Mouse (Mus musculus) embryo, embryonic 11 days (tissue): ENCODE data around the gene Rcan3.

Source experiments
- DNase-seq: peaks from one replicate; pipeline ENCODE4 v3.0.0-alpha.2; 2015

Gene Rcan3

GRCm38 (mm10) chr4:135411633-135412032 lies 22.0 kb downstream of the Rcan3 start:
- DNase-seq = peak; percentile 76

GRCm38 (mm10) chr4:135406180-135406579 lies 27.5 kb downstream of the Rcan3 start:
- no peak for DNase-seq

GRCm38 (mm10) chr4:135404916-135405315 lies 28.7 kb downstream of the Rcan3 start:
- no peak for DNase-seq

- no peak for DNase-seq
Observed at GRCm38 (mm10) chr4:135404048-135404447, 29.6 kb downstream of the Rcan3 start.

- no peak for DNase-seq
Observed at GRCm38 (mm10) chr4:135401881-135402280, 31.8 kb downstream of the Rcan3 start.

- DNase-seq = peak; percentile 34
Observed at GRCm38 (mm10) chr4:135397991-135398390, 35.7 kb downstream of the Rcan3 start, which contains the start of gene Ncmap. TSS of gene Ncmap (minus strand) at chr4:135398227.

GRCm38 (mm10) chr4:135397551-135397950 lies 36.1 kb downstream of the Rcan3 start:
- peak; percentile 23 for DNase-seq

GRCm38 (mm10) chr4:135396303-135396702 lies 37.4 kb downstream of the Rcan3 start:
- no peak for DNase-seq

- DNase-seq = no peak
Observed at GRCm38 (mm10) chr4:135395375-135395774, 38.3 kb downstream of the Rcan3 start.

GRCm38 (mm10) chr4:135394666-135395065 lies 39.0 kb downstream of the Rcan3 start:
- DNase-seq = no peak

- no peak for DNase-seq
Observed at GRCm38 (mm10) chr4:135393381-135393780, 40.3 kb downstream of the Rcan3 start.

GRCm38 (mm10) chr4:135392801-135393200 lies 40.9 kb downstream of the Rcan3 start:
- DNase-seq = no peak

- DNase-seq = no peak
Observed at GRCm38 (mm10) chr4:135391014-135391413, 42.6 kb downstream of the Rcan3 start.

- no peak for DNase-seq
Observed at GRCm38 (mm10) chr4:135385614-135386013, 48.0 kb downstream of the Rcan3 start.

- peak; percentile 85 for DNase-seq
Observed at GRCm38 (mm10) chr4:135382316-135382715, 51.3 kb downstream of the Rcan3 start.

- peak; percentile 16 for DNase-seq
Observed at GRCm38 (mm10) chr4:135381355-135381754, 52.3 kb downstream of the Rcan3 start.

GRCm38 (mm10) chr4:135377241-135377640 lies 56.4 kb downstream of the Rcan3 start:
- no peak for DNase-seq

- DNase-seq = no peak
Observed at GRCm38 (mm10) chr4:135375444-135375843, 58.2 kb downstream of the Rcan3 start.

GRCm38 (mm10) chr4:135373299-135373698 lies 60.4 kb downstream of the Rcan3 start:
- no peak for DNase-seq

- no peak for DNase-seq
Observed at GRCm38 (mm10) chr4:135370372-135370771, 63.3 kb downstream of the Rcan3 start.

GRCm38 (mm10) chr4:135362828-135363227 lies 70.8 kb downstream of the Rcan3 start:
- DNase-seq = no peak
